Mouse (Mus musculus): Measurements from ENCODE around the gene Zfp11.

Zfp11 gene

DNA sequence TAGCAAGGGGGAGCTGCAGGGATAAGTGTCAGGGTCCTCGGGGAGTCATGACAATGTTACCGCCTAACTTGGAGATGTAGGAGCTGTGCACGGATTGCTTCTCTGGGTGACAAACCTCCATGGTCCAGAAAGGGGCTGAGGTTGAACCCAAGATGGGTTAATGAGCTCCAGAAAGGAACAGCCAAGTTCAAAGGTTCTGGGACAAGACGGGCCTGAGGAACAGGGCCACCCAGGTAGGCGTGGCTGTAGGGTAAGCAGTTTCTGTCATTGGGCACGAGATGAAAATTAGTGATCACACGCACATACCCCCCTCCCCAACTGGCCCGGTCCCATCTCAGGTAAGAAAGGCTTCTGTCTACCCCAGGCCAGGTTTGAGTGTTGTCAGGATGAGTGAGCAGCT lies 62.4 kb downstream of the Zfp11 start:
- DNase-seq (ENCODE audit: low spot score), result no peak

All from T-cell, adult 2 months (primary cell).